Mouse (Mus musculus) cerebellum, adult 11 months (tissue): ENCODE measurements around the gene Apom.

Source experiments
- DNase-seq: peaks from one replicate; pipeline ENCODE4 v3.0.0; 2022

Apom gene

DNA sequence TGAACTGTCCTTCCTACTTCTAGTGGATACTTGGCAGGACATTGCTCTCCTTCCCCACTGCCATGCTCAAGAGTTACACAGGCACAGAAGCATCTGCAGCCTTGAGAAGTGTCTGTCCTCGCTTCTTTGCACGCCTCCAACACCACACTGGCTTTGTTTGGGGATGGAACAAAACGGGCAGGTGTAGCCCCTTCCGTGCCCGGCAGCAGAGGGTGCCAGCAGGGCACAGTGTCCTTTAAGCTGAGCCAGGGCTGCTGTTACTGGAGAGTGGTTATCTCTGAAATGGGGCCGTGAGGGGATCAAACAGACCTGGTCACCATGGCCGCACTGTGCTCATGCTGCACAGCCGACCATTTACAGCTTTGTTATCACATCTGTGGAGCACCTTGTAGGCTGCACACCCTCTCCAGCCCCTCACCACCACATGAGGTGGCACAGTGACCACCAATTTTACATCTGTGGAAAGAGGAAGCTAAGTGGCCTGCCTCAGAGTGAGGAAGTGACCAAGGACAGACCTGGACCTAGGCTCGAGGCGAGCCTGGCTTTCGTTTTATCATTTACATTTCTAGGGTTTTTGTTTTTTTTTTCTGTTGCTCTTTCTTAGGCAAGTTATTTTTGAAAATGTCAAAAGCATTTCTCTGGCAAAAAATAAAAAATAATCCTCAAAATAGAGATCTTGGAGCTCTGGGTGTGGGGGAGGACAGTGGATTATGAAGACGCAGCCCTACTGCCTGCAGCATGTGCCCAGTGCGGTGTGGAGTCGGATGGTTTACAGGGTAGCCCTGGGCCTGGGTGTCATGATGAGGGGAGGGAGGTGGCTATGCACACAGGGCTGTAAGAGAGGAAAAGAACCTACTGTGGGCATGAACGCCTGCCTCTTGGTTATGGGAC lies 37.1 kb downstream of the Apom start:
- DNase-seq: no peak

DNA sequence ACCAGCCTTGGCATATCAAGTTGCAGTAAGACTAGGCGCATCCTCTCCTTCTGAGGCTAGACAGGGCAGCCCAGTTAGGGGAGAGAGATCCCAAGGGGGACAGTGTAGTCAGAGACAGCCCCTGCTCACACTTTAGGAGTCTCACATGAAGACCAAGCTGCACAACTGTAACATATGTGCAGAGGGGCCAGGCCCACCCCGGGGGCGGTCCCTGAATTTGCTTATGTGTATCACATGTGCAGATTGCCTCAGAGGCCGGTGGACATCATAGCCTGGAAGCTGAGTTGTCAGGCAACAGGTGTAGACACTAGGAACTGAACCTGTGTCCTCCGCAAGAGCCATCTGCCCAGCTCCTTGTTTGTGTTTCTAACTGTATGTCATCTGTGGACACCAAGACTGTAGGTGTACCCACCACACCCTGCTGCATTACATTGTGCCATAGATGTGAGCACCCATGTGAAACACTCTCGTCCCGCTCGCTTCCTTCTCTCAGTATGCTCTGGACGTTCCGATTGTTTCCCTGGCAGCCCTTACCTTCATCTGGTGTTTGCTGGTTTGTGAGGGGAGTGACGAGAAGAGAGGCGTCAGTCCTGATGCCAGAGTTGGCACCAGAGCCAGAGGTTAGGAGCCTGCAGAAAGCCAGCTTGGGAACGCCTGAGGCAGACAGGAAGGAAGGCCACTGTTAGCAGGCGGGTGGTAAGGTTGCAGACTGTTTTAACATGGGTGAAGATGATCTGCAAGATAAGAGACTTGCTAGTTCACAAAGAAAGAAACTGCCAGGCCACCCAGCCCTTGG lies 39.2 kb downstream of the Apom start:
- DNase-seq: no peak

DNA sequence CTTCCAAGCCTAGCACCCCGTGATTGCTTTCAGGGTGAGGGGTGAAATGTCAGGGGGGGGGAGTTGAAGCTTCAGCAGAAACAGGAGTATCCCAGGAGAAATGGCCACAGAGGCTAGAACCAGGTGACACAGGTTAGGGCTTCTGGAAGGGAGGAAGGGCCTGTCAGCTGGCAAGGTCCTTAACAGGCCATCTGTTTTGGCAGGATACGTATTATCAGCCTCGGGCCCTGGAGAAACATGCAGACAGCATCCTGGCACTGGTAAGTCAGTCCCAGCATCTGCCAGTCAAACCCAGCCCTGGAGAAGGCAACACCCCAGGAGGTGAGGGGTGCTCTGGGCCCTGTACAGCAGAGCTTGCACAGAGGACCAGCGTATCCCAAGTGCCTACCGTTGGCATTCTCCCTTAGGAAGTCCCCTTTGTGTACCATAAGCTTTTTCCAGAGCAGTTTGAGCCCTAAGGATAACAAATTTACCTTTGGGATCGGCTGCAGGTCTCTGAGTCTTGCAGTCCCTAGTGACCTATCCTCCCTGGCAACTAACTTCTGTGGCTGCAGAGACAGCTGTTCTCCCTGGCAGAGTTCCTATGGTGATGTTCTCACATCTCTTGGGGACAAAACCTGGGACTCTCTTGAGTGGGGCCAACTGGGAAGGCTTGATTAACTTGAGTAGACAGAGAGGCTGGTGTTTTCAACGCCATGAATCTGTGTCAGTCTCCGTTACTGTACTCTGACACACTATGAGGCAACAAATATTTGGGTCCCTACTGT lies 41.5 kb downstream of the Apom start:
- peak; percentile 86 for DNase-seq

DNA sequence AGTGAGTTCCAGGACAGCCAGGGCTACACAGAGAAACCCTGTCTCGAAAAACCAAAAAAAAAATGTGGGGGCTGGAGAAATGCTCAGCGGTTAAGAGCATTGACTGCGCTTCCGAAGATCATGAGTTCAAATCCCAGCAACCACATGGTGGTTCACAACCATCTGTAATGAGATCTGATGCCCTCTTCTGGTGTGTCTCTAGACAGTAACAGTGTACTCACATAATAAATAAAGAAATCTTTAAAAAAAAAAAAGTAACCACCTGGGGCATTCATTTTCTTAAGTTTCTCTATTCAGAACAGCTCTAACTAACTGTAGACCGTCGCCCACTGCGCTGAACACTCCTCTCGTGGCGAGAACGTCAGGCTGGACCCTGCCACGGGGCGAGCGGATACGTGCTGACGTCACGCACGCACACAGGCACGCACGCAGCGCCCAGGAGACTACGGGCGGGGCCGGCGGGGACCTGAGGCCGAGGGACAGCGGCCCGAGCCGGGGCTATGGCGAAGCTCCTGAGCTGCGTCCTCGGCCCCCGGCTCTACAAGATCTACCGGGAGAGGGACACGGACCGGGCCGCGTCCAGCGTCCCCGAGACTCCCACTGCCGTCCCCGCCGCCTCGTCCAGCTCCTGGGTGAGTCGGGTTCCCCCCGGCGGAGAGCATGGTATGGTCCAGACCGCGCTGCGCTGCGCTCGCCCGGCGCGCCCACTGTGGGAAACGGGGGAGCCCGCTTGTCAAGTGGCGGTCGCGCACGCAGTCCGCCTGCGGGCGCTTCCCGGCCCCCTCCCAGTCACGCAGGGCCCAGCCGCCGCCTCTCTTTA lies 42.8 kb downstream of the Apom start, which contains the start of gene Abhd16a:
Abhd16a (plus strand) TSS at position 439 of the 820 bp plus-strand sequence.
- DNase-seq: peak; percentile 94

DNA sequence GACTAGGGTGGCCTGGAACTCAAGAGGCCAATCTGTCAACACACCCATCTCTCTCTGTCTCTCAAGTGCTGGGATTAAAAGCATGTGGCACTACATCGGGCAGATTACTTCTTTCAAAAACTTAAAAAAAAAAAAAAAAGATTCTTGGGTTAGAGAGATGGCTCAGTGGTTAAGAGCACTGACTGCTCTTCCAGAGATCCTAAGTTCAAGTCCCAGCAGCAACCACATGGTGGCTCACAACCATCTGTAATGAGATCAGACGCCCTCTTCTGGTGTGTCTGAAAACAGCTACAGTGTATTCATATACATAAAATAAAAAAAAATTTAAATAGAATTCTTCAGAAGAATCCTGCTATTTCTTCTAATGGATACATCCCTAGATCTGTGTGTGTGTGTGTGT lies 43.7 kb downstream of the Apom start:
- DNase-seq: no peak

DNA sequence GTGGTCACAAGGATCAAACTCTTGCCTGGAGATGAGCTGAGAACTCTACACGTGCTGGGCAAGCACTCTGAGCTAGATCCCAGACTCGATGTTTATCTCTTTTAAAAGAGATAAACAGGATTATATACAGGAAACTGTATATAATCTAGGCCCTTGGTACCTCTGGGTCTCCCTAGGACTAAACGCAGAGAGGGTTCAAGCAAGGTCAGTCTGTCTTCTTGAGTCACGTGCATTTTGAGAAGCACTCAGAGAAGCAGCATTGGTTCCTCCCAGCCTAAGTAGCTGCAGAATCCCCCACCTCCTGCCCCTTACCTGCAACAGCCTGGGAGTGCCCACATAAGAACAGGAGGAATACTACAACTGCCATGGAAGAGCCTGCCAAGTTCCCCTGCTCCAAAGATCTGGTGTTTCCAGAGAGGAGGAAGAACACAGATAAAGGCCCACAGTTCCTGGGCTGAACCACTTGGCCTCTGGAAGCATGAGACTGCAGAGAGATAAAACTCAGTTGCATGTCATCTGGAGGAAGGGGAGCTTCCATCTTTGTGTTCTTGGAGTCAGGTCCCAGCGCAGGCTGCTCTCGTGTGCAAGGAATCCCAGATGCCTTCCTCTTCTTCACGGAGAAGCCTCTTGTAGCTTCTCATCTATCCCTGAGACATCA lies 46.5 kb downstream of the Apom start, which contains the start of gene Ly6g6f:
Ly6g6f (minus strand) TSS at position 403 of the 658 bp plus-strand sequence.
- no peak for DNase-seq

DNA sequence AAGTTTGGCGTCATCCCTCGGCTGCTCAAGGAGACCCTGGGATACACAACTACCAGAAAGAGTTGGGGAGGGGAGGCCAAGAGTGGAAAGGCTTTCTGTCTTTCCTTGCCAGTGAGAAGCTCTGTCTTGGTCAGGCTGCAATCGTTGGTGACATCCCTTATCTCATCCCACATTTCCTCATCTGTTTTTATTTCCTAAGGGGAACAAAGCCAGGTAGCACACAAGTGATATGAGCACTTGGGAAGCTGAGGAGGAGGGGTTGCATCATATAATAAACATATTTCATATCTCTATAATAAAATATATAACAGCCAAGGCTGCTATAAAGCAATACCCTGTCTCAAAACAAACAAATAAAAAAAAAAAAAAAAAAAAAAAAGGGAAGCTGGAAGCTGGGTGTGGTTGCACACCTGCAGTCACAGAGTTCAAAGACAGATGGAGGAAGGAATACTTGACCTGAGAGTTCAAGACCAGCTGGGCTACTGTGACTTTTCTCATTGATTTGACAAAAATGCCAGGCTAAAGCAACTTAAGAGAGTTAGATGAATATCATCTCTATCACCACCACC lies 47.8 kb downstream of the Apom start:
- no peak for DNase-seq

DNA sequence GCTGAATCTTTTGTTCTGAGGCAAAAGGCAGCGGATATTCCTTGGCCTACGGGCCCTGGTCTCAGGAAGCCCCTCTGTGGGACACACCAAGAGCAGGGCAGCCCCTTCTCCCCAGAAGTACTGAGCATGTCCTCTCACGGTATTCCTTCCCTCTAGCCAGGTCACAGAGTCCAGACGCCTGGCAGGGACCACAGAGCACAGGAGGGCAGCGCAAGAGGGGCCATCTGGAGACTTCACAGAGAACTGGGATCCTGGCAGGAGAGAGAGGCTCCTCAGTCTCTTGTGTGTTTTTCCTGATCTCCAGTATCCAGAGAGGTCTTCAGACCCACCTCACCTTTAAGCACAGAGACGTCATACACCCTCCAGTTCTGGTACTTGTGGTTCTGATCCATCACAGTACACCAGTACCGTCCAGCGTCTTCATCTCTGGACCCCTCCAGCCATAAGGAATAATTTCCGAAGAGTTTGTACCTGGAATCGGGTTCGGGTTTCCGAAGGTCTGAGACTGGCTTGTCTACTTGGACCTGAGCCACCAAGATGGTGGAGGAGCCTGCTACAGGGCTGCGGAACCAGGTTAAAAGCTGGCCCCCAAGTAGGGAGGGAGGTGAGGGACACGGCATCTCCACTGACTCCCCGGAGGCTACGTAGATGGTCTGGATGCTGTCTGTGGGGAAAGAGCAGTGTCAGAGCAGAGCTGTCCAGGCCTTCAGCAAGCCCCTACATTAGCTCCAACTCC lies 48.8 kb downstream of the Apom start:
- DNase-seq: peak; percentile 75

DNA sequence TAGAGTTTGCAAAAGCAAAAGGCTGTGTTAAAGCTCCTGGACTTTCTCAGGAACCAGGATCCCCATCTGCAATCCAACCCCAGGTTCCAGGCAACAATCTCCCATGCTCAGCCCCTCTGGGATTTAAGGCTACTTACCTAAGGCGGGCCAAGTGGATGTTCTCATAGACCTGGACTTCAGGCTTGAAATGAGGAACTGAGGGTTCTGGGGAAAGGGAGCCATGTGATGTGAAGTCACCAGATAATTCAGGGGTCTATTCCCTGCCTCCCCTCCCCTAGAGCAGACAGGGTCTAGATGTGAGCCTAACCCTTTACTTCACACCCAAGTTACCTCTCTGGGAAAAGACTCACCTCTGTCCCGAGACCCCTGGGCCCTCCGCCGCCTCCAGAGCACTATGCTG lies 51.1 kb downstream of the Apom start:
- no peak for DNase-seq

DNA sequence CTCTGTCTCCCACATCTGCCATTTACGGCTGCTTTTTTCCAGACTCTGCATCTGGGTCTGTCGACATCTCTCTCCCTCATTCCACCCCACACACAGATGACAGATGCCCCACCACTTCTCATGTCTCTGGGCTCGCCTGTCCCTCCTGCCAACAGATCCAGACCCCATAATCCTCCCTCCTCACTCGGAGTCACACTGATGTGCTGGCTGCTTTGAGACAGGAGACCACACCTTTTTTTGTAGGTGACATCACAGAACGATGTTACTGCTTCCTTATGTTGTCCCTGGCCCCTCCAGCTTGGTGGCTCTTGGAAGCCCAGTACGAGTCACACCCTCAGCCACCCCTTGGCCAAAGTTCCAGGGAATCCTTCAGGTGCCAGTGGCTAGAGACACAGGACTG lies 51.6 kb downstream of the Apom start:
- no peak for DNase-seq

DNA sequence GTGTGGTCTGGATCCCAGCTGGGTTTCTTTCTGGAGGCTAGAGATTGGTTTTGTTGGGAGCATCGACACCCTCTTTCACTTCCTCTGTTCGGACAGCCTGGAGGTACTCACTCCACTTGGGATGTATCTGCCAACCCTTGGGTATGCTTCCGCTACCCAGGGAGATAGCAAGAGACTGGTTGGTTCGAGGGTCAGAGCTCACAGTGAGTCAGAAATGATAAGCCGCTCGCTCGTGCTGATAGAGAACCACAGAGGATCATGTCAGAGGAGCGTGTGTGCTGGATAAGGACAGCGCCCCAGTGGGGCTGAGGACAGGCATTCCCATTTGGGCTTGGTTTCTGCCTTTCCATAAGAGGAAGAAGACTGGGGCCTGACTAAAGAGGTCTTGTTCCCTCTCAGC lies 52.1 kb downstream of the Apom start:
- no peak for DNase-seq
